Mouse (Mus musculus) gastrocnemius, postnatal 14 days (tissue): Measurements from ENCODE around the gene Cdh9. TPM values are rescaled to one million over a fixed set of nuclear protein-coding genes. Genes with fewer than 3 reads are reported as not detected.

Experiments used
- DNase-seq: peaks from one replicate; pipeline ENCODE4 v3.0.0; 2021; ENCODE audit warnings: mixed read lengths
- intact Hi-C: fragments of 180-260 bp; cut with DNase I; formaldehyde crosslinking; loops from one replicate; pipeline ENCODE4 v1.15.1; 2025; ENCODE audit warnings: low total_unique reads
- long read RNA-seq, 2 experiments: library from polyadenylated mRNA; stranded (forward); transcript quantifications; one replicate each; pipeline ENCODE4 v2.0.0; 2021
- total RNA-seq, 2 experiments: library from RNA; stranded (reverse); gene quantifications; 2 replicates each; pipeline ENCODE4 v1.2.3; 2021

Gene Cdh9
- not detected for total RNA-seq
- long read RNA-seq, experiment 1: 0 reads
- long read RNA-seq, experiment 2, partial matches to known transcripts: 0 of 1 reads
- long read RNA-seq, experiment 2, other reads (novel, unspliced or antisense): 1 of 1 reads

GRCm38 (mm10) chr15:16728470-16729011 lies at the start of gene Cdh9:
Cdh9 (plus strand) TSS chr15:16728756.
- intact Hi-C loops: no loop called here
- DNase-seq: no peak

- intact Hi-C loops: no loop called here
- no peak for DNase-seq
Measured at GRCm38 (mm10) chr15:16679096-16679495, 49.5 kb upstream of the Cdh9 start.

- intact Hi-C loops: no loop called here
- no peak for DNase-seq
Measured at GRCm38 (mm10) chr15:16699821-16700220, 28.7 kb upstream of the Cdh9 start.

- intact Hi-C loops: no loop called here
- DNase-seq: no peak
Measured at GRCm38 (mm10) chr15:16702340-16702739, 26.2 kb upstream of the Cdh9 start.

GRCm38 (mm10) chr15:16739088-16739487 lies 10.5 kb downstream of the Cdh9 start:
- intact Hi-C loops: no loop called here
- no peak for DNase-seq

- intact Hi-C loops: no loop called here
Measured at GRCm38 (mm10) chr15:16746672-16747071, 18.1 kb downstream of the Cdh9 start.

GRCm38 (mm10) chr15:16763252-16763651 lies 34.7 kb downstream of the Cdh9 start:
- no peak for DNase-seq
- intact Hi-C loops: no loop called here

More at GRCm38 (mm10) chr15:16746672-16747071, 18.1 kb downstream of the Cdh9 start:
- DNase-seq: no peak

- no peak for DNase-seq
- intact Hi-C loops: no loop called here
Measured at GRCm38 (mm10) chr15:16784575-16784974, 56.0 kb downstream of the Cdh9 start.

- intact Hi-C loops: no loop called here
- DNase-seq: no peak
Measured at GRCm38 (mm10) chr15:16792857-16793256, 64.3 kb downstream of the Cdh9 start.

- DNase-seq: no peak
- intact Hi-C loops: no loop called here
Measured at GRCm38 (mm10) chr15:16801302-16801701, 72.7 kb downstream of the Cdh9 start.

- intact Hi-C loops: no loop called here
- DNase-seq: no peak
Measured at GRCm38 (mm10) chr15:16810787-16811186, 82.2 kb downstream of the Cdh9 start.

GRCm38 (mm10) chr15:16814035-16814434 lies 85.5 kb downstream of the Cdh9 start:
- DNase-seq: no peak
- intact Hi-C loops: no loop called here

GRCm38 (mm10) chr15:16834761-16835160 lies 106.2 kb downstream of the Cdh9 start:
- no peak for DNase-seq
- intact Hi-C loops: no loop called here

- intact Hi-C loops: no loop called here
- no peak for DNase-seq
Measured at GRCm38 (mm10) chr15:16882542-16882941, 154.0 kb downstream of the Cdh9 start.

GRCm38 (mm10) chr15:16896674-16897073 lies 168.1 kb downstream of the Cdh9 start:
- no peak for DNase-seq
- intact Hi-C loops: no loop called here
